Mouse (Mus musculus) intestine, embryonic 15.5 days (tissue): ENCODE data around the gene Lmln. TPM values are rescaled to one million over a fixed set of nuclear protein-coding genes. Genes with fewer than 3 reads are reported as not detected.
"Not testable (repeated sequence)": the region's sequence is repeated elsewhere in the genome, so short reads cannot be mapped to it uniquely, and the experiment has no call there.

Experiments
- ATAC-seq: fragments of 200-750 bp; cut with Nextera tagmentation; 2 replicates; pipeline ENCODE4 v1.8.0; 2017; ENCODE audit warnings: moderate TSS enrichment, moderate library complexity
- H3K27ac ChIP-seq: fragments of 300-500 bp; sonication (generic); 2 replicates; pipeline ENCODE4 v1.5.1; 2015; ENCODE audit warnings: mild to moderate bottlenecking, inconsistent platforms
- H3K27me3 ChIP-seq: fragments of 300-500 bp; sonication (generic); replicated peaks from 2 replicates; pipeline ENCODE4 v1.6.1; 2015; ENCODE audit warnings: inconsistent platforms
- H3K36me3 ChIP-seq: fragments of 300-500 bp; sonication (generic); 2 replicates; pipeline ENCODE4 v1.6.1; 2015; ENCODE audit warnings: inconsistent platforms
- H3K4me1 ChIP-seq: fragments of 300-500 bp; sonication (generic); replicated peaks from 2 replicates; pipeline ENCODE4 v1.6.1; 2015; ENCODE audit warnings: inconsistent platforms
- H3K4me2 ChIP-seq: fragments of 300-500 bp; sonication (generic); replicated peaks from 2 replicates; pipeline ENCODE4 v1.6.1; 2015; ENCODE audit warnings: mild to moderate bottlenecking, inconsistent platforms
- H3K4me3 ChIP-seq: fragments of 300-500 bp; sonication (generic); replicated peaks from 2 replicates; pipeline ENCODE4 v1.5.1; 2015; ENCODE audit warnings: inconsistent platforms
- H3K9ac ChIP-seq: fragments of 300-500 bp; sonication (generic); 2 replicates; pipeline ENCODE4 v1.6.1; 2015; ENCODE audit warnings: inconsistent platforms
- H3K9me3 ChIP-seq: fragments of 300-500 bp; sonication (generic); 2 replicates; pipeline ENCODE4 v1.6.1; 2016; ENCODE audit warnings: inconsistent platforms
- WGBS: fragments of 180-500 bp; shearing (Covaris S2); methylation state at CpG from one replicate; pipeline ENCODE4 v1.1.7; 2015; 5-methylcytosine and 5-hydroxymethylcytosine counted together
- polyA plus RNA-seq: library from polyadenylated mRNA; unstranded; fragments of >200 nt; fragmentation: Nextera tagmentation; extraction: Ambion mirVana; gene quantifications from 2 replicates; pipeline ENCODE4 v1.2.1, GENCODE M21; 2015

Gene Lmln
- polyA plus RNA-seq, 1 experiment from 2014 or later = 3.4 TPM

GRCm38 (mm10) chr16:33083996-33084395 is 21.7 kb downstream of the Lmln start:
- 85% methylated on average over 2 of the region's 2 CpGs for WGBS
- no peak overlapping the region for H3K9ac ChIP-seq
- H3K4me1 ChIP-seq = no peaks in the 10 kb centered on the region
- H3K27me3 ChIP-seq = no peaks in the 10 kb centered on the region
- H3K4me3 ChIP-seq = no peak overlapping the region
- ATAC-seq = no peak
- no peak overlapping the region for H3K4me2 ChIP-seq
- no peak overlapping the region for H3K27ac ChIP-seq
- H3K36me3 ChIP-seq = no peaks in the 10 kb centered on the region
- H3K9me3 ChIP-seq = no peaks in the 10 kb centered on the region

GRCm38 (mm10) chr16:33085666-33086065 is 23.3 kb downstream of the Lmln start:
- Histone ChIP-seq H3K4me2 (no peak overlapping the region), H3K4me1 (no peaks in the 10 kb centered on the region), H3K4me3 (no peak overlapping the region), H3K36me3 (no peaks in the 10 kb centered on the region), H3K9ac (no peak overlapping the region), H3K27me3 (no peaks in the 10 kb centered on the region), H3K27ac (no peak overlapping the region), H3K9me3 (no peaks in the 10 kb centered on the region)
- 74% methylated on average over 8 of the region's 8 CpGs for WGBS
- no peak for ATAC-seq

GRCm38 (mm10) chr16:33113726-33114125 is 51.4 kb downstream of the Lmln start:
- WGBS = 59% methylated on average over 4 of the region's 4 CpGs
- Histone ChIP-seq H3K36me3 (no peaks in the 10 kb centered on the region), H3K27ac (no peak overlapping the region), H3K9ac (no peak overlapping the region), H3K4me2 (no peak overlapping the region), H3K9me3 (no peaks in the 10 kb centered on the region), H3K4me1 (no peaks in the 10 kb centered on the region), H3K4me3 (no peak overlapping the region), H3K27me3 (no peaks in the 10 kb centered on the region)
- ATAC-seq = no peak

- WGBS = 49% methylated on average over 8 of the region's 8 CpGs
- H3K9ac ChIP-seq = no peak overlapping the region
- H3K27me3 ChIP-seq = no peaks in the 10 kb centered on the region
- H3K4me3 ChIP-seq = no peak overlapping the region
- H3K4me1 ChIP-seq = peaks cover 7% of the 10 kb centered on the region
- H3K36me3 ChIP-seq = no peaks in the 10 kb centered on the region
- no peak overlapping the region for H3K4me2 ChIP-seq
- H3K9me3 ChIP-seq = no peaks in the 10 kb centered on the region
- no peak overlapping the region for H3K27ac ChIP-seq
- 0 out of 2 replicates have a peak, but pooled peaks have one; percentile 17 for ATAC-seq
Observed at GRCm38 (mm10) chr16:33123373-33123772, 61.1 kb downstream of the Lmln start.

GRCm38 (mm10) chr16:33123938-33124820 is 61.9 kb downstream of the Lmln start:
- Histone ChIP-seq H3K9me3 (no peaks in the 10 kb centered on the region), H3K4me1 (peaks cover 7% of the 10 kb centered on the region), H3K27me3 (no peaks in the 10 kb centered on the region), H3K9ac (no peak overlapping the region), H3K4me2 (no peak overlapping the region), H3K36me3 (no peaks in the 10 kb centered on the region), H3K4me3 (no peak overlapping the region), H3K27ac (no peak overlapping the region)
- WGBS = 44% methylated on average over 24 of the region's 24 CpGs
- no peak for ATAC-seq

GRCm38 (mm10) chr16:33127052-33127451 is 64.7 kb downstream of the Lmln start:
- Histone ChIP-seq H3K9me3 (no peaks in the 10 kb centered on the region), H3K9ac (no peak overlapping the region), H3K4me1 (peaks cover 7% of the 10 kb centered on the region), H3K36me3 (no peaks in the 10 kb centered on the region), H3K27ac (peak overlapping the region; percentile 52; the same call in 1 of the 2 replicates), H3K4me2 (no peak overlapping the region), H3K27me3 (no peaks in the 10 kb centered on the region), H3K4me3 (no peak overlapping the region)
- ATAC-seq = peak; percentile 55; the same call in 1 of the 2 replicates
- WGBS = 53% methylated on average over 6 of the region's 6 CpGs

GRCm38 (mm10) chr16:33130731-33131130 is 68.4 kb downstream of the Lmln start:
- no peak overlapping the region for H3K27ac ChIP-seq
- WGBS = 32% methylated on average over 4 of the region's 4 CpGs

GRCm38 (mm10) chr16:33133186-33133585 is 70.9 kb downstream of the Lmln start:
- WGBS = 76% methylated on average over 13 of the region's 13 CpGs
- H3K27ac ChIP-seq = no peak overlapping the region
- no peak overlapping the region for H3K9ac ChIP-seq
- ATAC-seq = no peak
- no peak overlapping the region for H3K4me2 ChIP-seq
- H3K4me1 ChIP-seq = no peaks in the 10 kb centered on the region; the same call in 1 of the 2 replicates
- no peaks in the 10 kb centered on the region for H3K27me3 ChIP-seq
- no peaks in the 10 kb centered on the region for H3K36me3 ChIP-seq
- H3K4me3 ChIP-seq = no peak overlapping the region
- H3K9me3 ChIP-seq = no peaks in the 10 kb centered on the region

More at GRCm38 (mm10) chr16:33130731-33131130, 68.4 kb downstream of the Lmln start:
- H3K4me1 ChIP-seq = no peaks in the 10 kb centered on the region; the same call in 1 of the 2 replicates
- no peaks in the 10 kb centered on the region for H3K9me3 ChIP-seq
- no peak for ATAC-seq
- H3K4me3 ChIP-seq = no peak overlapping the region
- H3K36me3 ChIP-seq = no peaks in the 10 kb centered on the region
- H3K27me3 ChIP-seq = no peaks in the 10 kb centered on the region
- no peak overlapping the region for H3K9ac ChIP-seq
- H3K4me2 ChIP-seq = no peak overlapping the region

- Histone ChIP-seq H3K4me1 (no peaks in the 10 kb centered on the region; the same call in 1 of the 2 replicates), H3K27ac (no peak overlapping the region), H3K36me3 (no peaks in the 10 kb centered on the region), H3K9ac (no peak overlapping the region), H3K4me3 (no peak overlapping the region), H3K4me2 (no peak overlapping the region), H3K27me3 (no peaks in the 10 kb centered on the region), H3K9me3 (no peaks in the 10 kb centered on the region)
- 60% methylated on average over 4 of the region's 4 CpGs for WGBS
- no peak for ATAC-seq
Observed at GRCm38 (mm10) chr16:33135167-33135566, 72.8 kb downstream of the Lmln start.

- not testable (repeated sequence) for H3K36me3 ChIP-seq, H3K9ac ChIP-seq, ATAC-seq, H3K4me1 ChIP-seq, H3K27me3 ChIP-seq, H3K9me3 ChIP-seq, H3K27ac ChIP-seq, H3K4me2 ChIP-seq, H3K4me3 ChIP-seq
- 80% methylated on average over 7 of the region's 7 CpGs for WGBS
Observed at GRCm38 (mm10) chr16:33139061-33139460, 76.7 kb downstream of the Lmln start.

- ATAC-seq = no peak
- Histone ChIP-seq H3K36me3 (no peaks in the 10 kb centered on the region), H3K27me3 (no peaks in the 10 kb centered on the region), H3K4me1 (no peaks in the 10 kb centered on the region), H3K27ac (no peak overlapping the region), H3K4me3 (no peak overlapping the region), H3K9ac (no peak overlapping the region), H3K9me3 (no peaks in the 10 kb centered on the region), H3K4me2 (no peak overlapping the region)
- 71% methylated on average over 3 of the region's 3 CpGs for WGBS
Observed at GRCm38 (mm10) chr16:33141758-33142280, 79.5 kb downstream of the Lmln start.

GRCm38 (mm10) chr16:33143452-33143851 is 81.1 kb downstream of the Lmln start:
- H3K9ac ChIP-seq = no peak overlapping the region
- no peaks in the 10 kb centered on the region for H3K36me3 ChIP-seq
- no peaks in the 10 kb centered on the region for H3K4me1 ChIP-seq
- no peak overlapping the region for H3K27ac ChIP-seq
- no peak for ATAC-seq
- H3K4me3 ChIP-seq = no peak overlapping the region
- no peaks in the 10 kb centered on the region for H3K27me3 ChIP-seq
- H3K4me2 ChIP-seq = no peak overlapping the region
- no peaks in the 10 kb centered on the region for H3K9me3 ChIP-seq
- 45% methylated on average over 2 of the region's 2 CpGs for WGBS

GRCm38 (mm10) chr16:33146185-33146584 is 83.9 kb downstream of the Lmln start:
- ATAC-seq = no peak
- H3K9ac ChIP-seq = no peak overlapping the region
- H3K4me2 ChIP-seq = no peak overlapping the region
- H3K36me3 ChIP-seq = no peaks in the 10 kb centered on the region
- no peak overlapping the region for H3K4me3 ChIP-seq
- H3K27ac ChIP-seq = no peak overlapping the region
- H3K27me3 ChIP-seq = no peaks in the 10 kb centered on the region
- no peaks in the 10 kb centered on the region for H3K4me1 ChIP-seq
- WGBS = 91% methylated on average over 3 of the region's 3 CpGs
- no peaks in the 10 kb centered on the region for H3K9me3 ChIP-seq
